Mouse (Mus musculus) hindbrain, embryonic 12.5 days (tissue): ENCODE data around the gene Rcbtb2. TPM values are rescaled to one million over a fixed set of nuclear protein-coding genes. Genes with fewer than 3 reads are reported as not detected.

Experiments
- ATAC-seq: fragments of 200-750 bp; cut with Nextera tagmentation; 2 replicates; pipeline ENCODE4 v1.8.0; 2017; ENCODE audit warnings: moderate TSS enrichment; ENCODE audit not compliant: low FRiP score
- H3K27ac ChIP-seq: fragments of 300-500 bp; sonication (generic); 2 replicates; pipeline ENCODE4 v1.5.1; 2016; ENCODE audit warnings: mild to moderate bottlenecking
- H3K27me3 ChIP-seq: fragments of 300-500 bp; sonication (generic); 2 replicates; pipeline ENCODE4 v1.6.1; 2016; ENCODE audit warnings: mild to moderate bottlenecking
- H3K36me3 ChIP-seq: fragments of 300-500 bp; sonication (generic); 2 replicates; pipeline ENCODE4 v1.6.1; 2016; ENCODE audit warnings: mild to moderate bottlenecking
- H3K4me1 ChIP-seq: fragments of 300-500 bp; sonication (generic); 2 replicates; pipeline ENCODE4 v1.6.1; 2016
- H3K4me2 ChIP-seq: fragments of 300-500 bp; sonication (generic); replicated peaks from 2 replicates; pipeline ENCODE4 v1.6.1; 2016; ENCODE audit warnings: mild to moderate bottlenecking
- H3K4me3 ChIP-seq: fragments of 300-500 bp; sonication (generic); 2 replicates; pipeline ENCODE4 v1.5.1; 2016; ENCODE audit warnings: mild to moderate bottlenecking
- H3K9ac ChIP-seq: fragments of 300-500 bp; sonication (generic); 2 replicates; pipeline ENCODE4 v1.6.1; 2016; ENCODE audit warnings: mild to moderate bottlenecking, moderate library complexity
- H3K9me3 ChIP-seq: fragments of 300-500 bp; sonication (generic); replicated peaks from 2 replicates; pipeline ENCODE4 v1.6.1; 2016; ENCODE audit warnings: mild to moderate bottlenecking
- WGBS: fragments of 180-500 bp; shearing (Covaris S2); methylation state at CpG from one replicate; pipeline ENCODE4 v1.1.7; 2016; 5-methylcytosine and 5-hydroxymethylcytosine counted together
- polyA plus RNA-seq: library from polyadenylated mRNA; unstranded; fragments of >200 nt; fragmentation: Nextera tagmentation; extraction: Ambion mirVana; gene quantifications from 2 replicates; pipeline ENCODE4 v1.2.1, GENCODE M21; 2016

Gene Rcbtb2
- polyA plus RNA-seq, 1 experiment from 2014 or later = 127 TPM

DNA sequence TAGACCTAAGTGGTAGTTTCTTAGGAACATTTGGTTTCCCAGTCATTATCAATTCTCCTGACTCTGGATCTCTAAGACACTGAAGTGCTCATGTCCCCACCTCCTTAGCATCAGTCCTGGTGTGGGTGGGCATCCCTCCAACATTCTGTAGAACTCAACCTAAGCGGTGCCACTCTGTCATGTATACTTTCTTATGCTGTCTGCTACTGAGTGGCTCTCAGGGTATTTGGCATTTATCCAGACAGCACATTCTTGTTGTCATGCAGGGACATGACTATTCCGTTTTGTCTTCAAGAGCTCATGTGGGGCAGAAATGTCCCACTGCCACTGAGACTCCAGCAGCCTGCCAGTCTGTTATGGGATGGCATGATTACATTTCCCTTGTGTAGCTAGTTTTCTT lies 58.3 kb downstream of the Rcbtb2 start:
- H3K27me3 ChIP-seq = no peaks in the 10 kb centered on the region
- WGBS = 53% methylated on average over 2 of the region's 2 CpGs
- H3K9me3 ChIP-seq = 0 out of 2 replicates have a peak, but pooled peaks cover 4% of the 10 kb centered on the region
- no peak overlapping the region for H3K4me2 ChIP-seq
- no peak overlapping the region for H3K9ac ChIP-seq
- no peak overlapping the region for H3K4me3 ChIP-seq
- no peak overlapping the region for H3K27ac ChIP-seq
- H3K36me3 ChIP-seq = peaks cover 77% of the 10 kb centered on the region
- ATAC-seq = no peak
- no peaks in the 10 kb centered on the region for H3K4me1 ChIP-seq

DNA sequence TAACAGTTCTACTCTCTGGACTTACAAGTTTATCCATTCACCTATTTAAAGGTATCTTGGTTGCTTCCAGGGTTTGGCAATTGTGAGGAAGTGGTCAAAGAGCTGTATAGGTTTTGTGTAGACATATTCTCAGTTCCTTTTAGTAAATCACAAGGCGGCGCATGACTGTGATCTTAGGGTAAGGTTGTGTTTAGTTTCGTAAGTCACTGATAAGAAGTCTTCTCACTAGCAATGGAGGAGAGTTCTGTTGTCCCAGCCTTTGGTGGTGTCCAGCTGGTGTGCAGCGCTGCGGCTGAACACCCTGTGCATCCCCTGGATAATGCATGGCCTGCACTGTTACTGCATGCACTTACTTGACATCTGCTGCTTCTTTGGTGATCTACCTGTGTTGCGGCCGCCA lies 64.0 kb downstream of the Rcbtb2 start:
- no peak for ATAC-seq
- Histone ChIP-seq H3K4me1 (no peaks in the 10 kb centered on the region), H3K9ac (no peak overlapping the region), H3K4me3 (no peak overlapping the region), H3K27ac (no peak overlapping the region), H3K27me3 (no peaks in the 10 kb centered on the region), H3K36me3 (peaks cover 43% of the 10 kb centered on the region), H3K4me2 (no peak overlapping the region), H3K9me3 (0 out of 2 replicates have a peak, but pooled peaks cover 4% of the 10 kb centered on the region)
- 89% methylated on average over 7 of the region's 7 CpGs for WGBS

DNA sequence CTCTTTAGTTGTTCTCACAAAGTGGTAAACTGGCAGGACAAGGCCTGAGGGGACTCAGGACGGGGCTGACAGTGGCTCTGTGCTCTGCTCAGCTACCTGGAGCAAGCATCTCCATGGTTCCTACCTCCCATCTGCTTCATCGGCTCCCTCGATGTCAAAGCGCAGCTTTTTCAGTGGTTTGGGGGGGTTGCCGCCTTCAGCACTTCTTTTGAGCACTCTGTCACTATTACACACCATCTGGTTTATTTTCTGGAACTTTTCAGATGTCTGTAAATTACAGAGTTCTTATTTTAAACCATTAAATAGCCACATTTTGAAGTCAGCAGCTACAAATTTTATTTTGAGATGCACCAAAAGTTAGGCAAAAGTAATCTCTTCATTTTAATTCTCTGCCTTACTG lies 76.2 kb downstream of the Rcbtb2 start:
- no peaks in the 10 kb centered on the region for H3K9me3 ChIP-seq
- no peaks in the 10 kb centered on the region for H3K27me3 ChIP-seq
- peaks cover 21% of the 10 kb centered on the region for H3K36me3 ChIP-seq
- no peaks in the 10 kb centered on the region for H3K4me1 ChIP-seq
- no peak overlapping the region for H3K27ac ChIP-seq
- H3K9ac ChIP-seq = no peak overlapping the region
- no peak overlapping the region for H3K4me2 ChIP-seq
- 66% methylated on average over 5 of the region's 5 CpGs for WGBS
- H3K4me3 ChIP-seq = no peak overlapping the region
- ATAC-seq = no peak

DNA sequence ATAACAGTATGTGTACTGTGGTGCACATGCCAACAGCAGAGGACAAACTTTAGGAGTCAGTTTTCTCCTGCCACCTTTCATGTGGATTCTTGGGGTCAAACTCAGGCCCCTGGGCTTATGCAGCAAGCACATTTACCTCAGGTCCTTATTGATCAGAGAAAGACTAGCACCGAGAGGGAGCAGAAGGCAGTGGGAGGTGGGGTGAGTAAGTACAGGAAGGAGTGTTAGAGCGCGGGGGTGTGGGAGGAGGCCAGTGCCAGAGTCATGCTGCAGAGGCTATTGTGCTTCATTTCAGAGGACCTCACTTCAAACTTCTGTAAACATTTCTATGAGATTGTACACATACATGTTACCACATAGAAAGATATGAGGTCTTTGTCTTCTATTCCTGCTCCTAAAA lies 78.6 kb downstream of the Rcbtb2 start:
- peaks cover 19% of the 10 kb centered on the region for H3K36me3 ChIP-seq
- H3K9ac ChIP-seq = no peak overlapping the region
- H3K4me1 ChIP-seq = no peaks in the 10 kb centered on the region
- no peaks in the 10 kb centered on the region for H3K27me3 ChIP-seq
- no peak overlapping the region for H3K4me3 ChIP-seq
- H3K27ac ChIP-seq = no peak overlapping the region
- H3K4me2 ChIP-seq = no peak overlapping the region
- WGBS = 81% methylated on average over 3 of the region's 3 CpGs
- H3K9me3 ChIP-seq = no peaks in the 10 kb centered on the region
- no peak for ATAC-seq

DNA sequence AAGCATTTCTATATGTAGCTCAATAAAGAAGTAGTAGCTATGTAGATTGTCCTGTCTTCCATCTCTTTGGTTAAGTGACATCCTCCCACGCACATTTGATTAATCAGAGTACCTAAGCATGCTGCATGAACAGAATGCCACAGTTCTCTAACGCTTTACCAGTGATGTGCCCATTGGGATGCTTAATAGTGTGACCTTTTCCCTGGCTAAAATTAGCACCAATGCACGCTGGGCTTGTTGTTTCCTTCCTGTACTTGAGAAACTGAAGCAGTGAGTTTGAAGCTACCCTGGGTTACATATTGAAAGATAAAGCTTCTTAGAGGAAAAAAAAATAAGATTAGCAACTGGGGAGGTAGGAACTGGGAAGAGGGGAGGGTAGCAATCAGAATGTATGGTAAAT lies 81.2 kb downstream of the Rcbtb2 start:
- Histone ChIP-seq H3K4me1 (no peaks in the 10 kb centered on the region), H3K9ac (no peak overlapping the region), H3K9me3 (no peaks in the 10 kb centered on the region), H3K27ac (no peak overlapping the region), H3K4me2 (no peak overlapping the region), H3K4me3 (no peak overlapping the region), H3K27me3 (no peaks in the 10 kb centered on the region), H3K36me3 (peaks cover 5% of the 10 kb centered on the region; the same call in 1 of the 2 replicates)
- ATAC-seq = no peak
- WGBS = 81% methylated on average over 3 of the region's 3 CpGs

DNA sequence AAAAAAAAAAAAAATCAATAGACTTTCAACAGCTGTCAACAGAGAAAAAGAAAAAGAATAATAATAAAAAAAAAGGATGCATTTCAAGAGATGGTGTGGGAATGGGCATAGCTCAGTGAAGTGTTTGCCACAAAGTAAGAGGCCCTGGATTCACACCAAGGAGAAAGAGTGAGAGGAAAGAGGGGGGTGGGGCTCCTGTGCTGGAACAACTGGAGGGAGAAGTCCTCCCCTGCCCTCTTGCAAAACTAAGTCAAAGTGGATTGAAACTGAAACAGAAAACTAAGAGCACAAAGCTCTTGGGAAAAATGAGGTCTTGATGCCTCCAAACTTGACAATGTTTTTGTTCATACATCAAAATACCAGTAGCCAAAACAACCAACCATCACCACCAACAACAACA lies 86.4 kb downstream of the Rcbtb2 start:
- Histone ChIP-seq H3K9me3 (no peaks in the 10 kb centered on the region), H3K4me1 (no peaks in the 10 kb centered on the region), H3K27me3 (no peaks in the 10 kb centered on the region), H3K4me3 (no peak overlapping the region), H3K4me2 (no peak overlapping the region), H3K27ac (no peak overlapping the region), H3K9ac (no peak overlapping the region), H3K36me3 (peaks cover 14% of the 10 kb centered on the region; the same call in 1 of the 2 replicates)
- no peak for ATAC-seq

DNA sequence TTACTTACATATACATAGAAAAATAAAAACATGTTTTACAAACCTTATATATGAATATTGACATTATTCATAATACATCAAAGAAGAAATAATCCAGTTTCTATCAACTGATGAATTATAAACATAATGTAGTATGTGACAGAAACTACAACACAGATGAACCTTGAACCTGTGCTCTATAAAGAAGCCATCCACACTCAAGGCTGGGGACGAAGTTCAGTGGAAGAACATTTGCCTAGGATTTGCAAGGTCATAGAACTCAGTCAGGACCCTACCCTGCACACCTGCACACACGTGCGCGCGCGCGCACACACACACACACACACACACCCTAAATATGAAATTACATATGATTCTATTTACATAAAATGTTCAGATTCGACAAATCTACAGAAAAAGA lies 87.4 kb downstream of the Rcbtb2 start:
- Histone ChIP-seq H3K4me3 (no peak overlapping the region), H3K27ac (no peak overlapping the region), H3K4me1 (no peaks in the 10 kb centered on the region), H3K36me3 (peaks cover 19% of the 10 kb centered on the region), H3K9me3 (no peaks in the 10 kb centered on the region), H3K9ac (no peak overlapping the region), H3K4me2 (no peak overlapping the region), H3K27me3 (no peaks in the 10 kb centered on the region)
- 96% methylated on average over 8 of the region's 8 CpGs for WGBS
- no peak for ATAC-seq

DNA sequence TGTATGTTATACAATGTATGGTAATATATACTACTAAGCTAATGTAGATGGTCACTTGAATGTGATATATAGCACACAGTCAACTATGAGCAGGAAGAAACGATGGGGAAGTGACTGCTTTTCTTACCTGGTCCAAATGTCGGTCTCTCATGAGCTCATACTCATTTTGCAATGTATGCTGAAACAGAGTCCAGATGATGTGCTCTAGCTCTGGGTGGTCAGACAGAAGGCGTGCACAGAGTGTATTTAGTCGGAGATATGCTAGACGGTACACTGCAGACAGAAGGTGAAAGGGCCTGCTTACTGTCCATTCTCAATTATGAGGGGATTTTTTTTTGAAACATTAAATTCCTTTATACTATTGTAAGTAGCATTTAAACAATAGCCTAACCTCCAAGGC lies 88.6 kb downstream of the Rcbtb2 start:
- Histone ChIP-seq H3K4me2 (no peak overlapping the region), H3K27ac (no peak overlapping the region), H3K9me3 (no peaks in the 10 kb centered on the region), H3K4me1 (no peaks in the 10 kb centered on the region), H3K9ac (no peak overlapping the region), H3K36me3 (peaks cover 20% of the 10 kb centered on the region), H3K4me3 (no peak overlapping the region), H3K27me3 (no peaks in the 10 kb centered on the region)
- ATAC-seq = no peak
- WGBS = 95% methylated on average over 5 of the region's 5 CpGs

DNA sequence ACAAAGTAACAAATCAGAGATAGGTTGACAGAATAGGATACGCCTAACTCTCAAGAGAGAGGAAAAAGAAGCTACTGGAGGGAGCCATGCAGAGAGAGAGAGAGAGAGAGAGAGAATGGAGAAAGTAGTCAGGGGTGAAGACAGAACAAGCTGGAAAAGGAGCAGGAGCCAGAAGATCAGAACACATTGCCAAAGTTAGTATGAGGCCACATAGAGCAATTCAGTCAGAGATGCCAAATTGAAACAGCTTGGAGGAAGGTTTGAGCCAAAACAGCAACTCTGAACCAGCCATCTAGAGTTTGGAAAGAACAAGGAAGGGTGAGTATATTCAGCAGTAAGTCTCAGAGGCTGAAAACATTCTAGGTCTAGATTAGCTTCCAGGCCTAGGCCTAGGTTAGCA lies 94.2 kb downstream of the Rcbtb2 start:
- H3K27me3 ChIP-seq = no peaks in the 10 kb centered on the region
- no peak overlapping the region for H3K9ac ChIP-seq
- no peak overlapping the region for H3K4me2 ChIP-seq
- peaks cover 17% of the 10 kb centered on the region for H3K36me3 ChIP-seq
- H3K9me3 ChIP-seq = no peaks in the 10 kb centered on the region
- no peak overlapping the region for H3K4me3 ChIP-seq
- H3K4me1 ChIP-seq = no peaks in the 10 kb centered on the region
- 95% methylated on average over 1 of the region's 1 CpGs for WGBS
- no peak for ATAC-seq
- H3K27ac ChIP-seq = no peak overlapping the region

DNA sequence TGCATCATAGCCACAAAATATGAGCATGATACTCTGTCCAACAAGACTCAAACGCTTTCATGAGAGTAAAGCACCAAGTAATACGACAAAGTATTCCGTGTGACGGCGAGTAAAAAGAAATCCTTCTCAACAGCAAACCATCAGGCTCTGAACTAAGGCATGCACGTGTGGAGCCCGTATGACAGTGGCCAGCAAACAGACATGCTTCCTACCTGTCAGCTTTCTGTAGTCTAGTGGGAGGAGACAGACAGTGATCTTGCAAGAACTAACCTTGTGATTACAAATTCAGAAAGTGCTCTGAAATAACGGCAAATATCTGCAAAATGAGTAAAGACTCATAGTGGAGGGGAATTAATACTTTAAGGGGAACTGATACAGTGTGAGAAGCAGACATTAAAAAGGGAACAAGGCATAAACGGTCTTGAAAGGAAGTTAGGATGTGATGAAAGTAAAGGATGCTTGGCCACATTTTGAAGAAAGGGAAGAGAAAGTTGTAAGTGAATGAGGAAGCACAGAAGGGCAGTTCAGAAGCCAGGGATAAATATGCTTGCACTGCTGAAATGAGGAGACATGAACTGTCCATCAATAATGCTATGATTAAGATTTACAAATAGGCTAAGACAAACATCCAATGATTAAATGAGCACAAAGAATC lies 99.6 kb downstream of the Rcbtb2 start:
- 93% methylated on average over 9 of the region's 9 CpGs for WGBS
- no peaks in the 10 kb centered on the region for H3K27me3 ChIP-seq
- ATAC-seq = no peak

DNA sequence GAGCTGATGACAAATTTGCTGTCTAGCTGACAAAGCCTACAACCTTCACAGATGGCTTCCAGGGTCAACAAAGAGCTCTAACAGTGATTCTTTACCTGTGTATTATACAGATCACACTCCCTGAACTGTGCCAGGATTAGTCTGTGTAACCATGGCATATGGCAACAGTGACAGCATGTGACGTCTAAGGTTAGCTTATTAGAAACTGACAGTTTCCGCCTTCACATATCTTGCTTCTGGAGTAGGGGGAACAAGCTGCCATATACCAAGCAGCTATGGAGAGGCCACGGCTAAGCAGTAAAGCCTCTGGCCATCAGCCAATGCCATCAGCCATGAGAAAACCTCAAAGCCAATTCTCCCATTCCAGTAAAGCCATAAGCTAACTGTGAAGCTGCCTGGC lies 103.5 kb downstream of the Rcbtb2 start:
- WGBS = 76% methylated on average over 3 of the region's 3 CpGs
- Histone ChIP-seq H3K4me1 (no peaks in the 10 kb centered on the region), H3K4me3 (no peak overlapping the region), H3K27ac (no peak overlapping the region), H3K9ac (no peak overlapping the region), H3K9me3 (no peaks in the 10 kb centered on the region), H3K36me3 (no peaks in the 10 kb centered on the region), H3K4me2 (no peak overlapping the region), H3K27me3 (no peaks in the 10 kb centered on the region)
- ATAC-seq = no peak

More for the DNA sequence above, 99.6 kb downstream of the Rcbtb2 start:
- Histone ChIP-seq H3K4me1 (no peaks in the 10 kb centered on the region), H3K27ac (no peak overlapping the region), H3K36me3 (no peaks in the 10 kb centered on the region), H3K4me3 (no peak overlapping the region), H3K4me2 (no peak overlapping the region), H3K9ac (no peak overlapping the region), H3K9me3 (no peaks in the 10 kb centered on the region)

DNA sequence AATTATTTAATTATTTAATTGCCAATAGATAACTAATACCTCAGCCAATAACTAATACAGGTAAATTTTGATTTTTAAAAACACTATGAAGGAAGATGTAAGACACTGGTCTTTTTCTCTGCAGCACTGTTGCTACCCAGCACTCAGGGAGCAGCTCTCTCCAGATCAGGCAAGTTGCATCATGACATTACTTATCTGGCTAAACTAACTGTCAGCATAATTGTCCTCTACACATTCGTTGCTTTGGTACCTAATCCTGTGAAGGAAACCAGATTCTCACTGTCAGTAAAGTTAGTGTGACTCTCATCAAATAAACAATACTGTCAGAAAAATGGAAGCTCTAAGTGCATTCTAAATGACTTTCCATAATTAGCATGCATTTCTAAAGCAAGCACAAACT lies 104.0 kb downstream of the Rcbtb2 start:
- ATAC-seq = no peak
- no peak overlapping the region for H3K4me2 ChIP-seq
- no peak overlapping the region for H3K9ac ChIP-seq
- no peaks in the 10 kb centered on the region for H3K36me3 ChIP-seq
- no peak overlapping the region for H3K4me3 ChIP-seq
- no peaks in the 10 kb centered on the region for H3K27me3 ChIP-seq
- H3K9me3 ChIP-seq = no peaks in the 10 kb centered on the region
- 43% methylated on average over 1 of the region's 1 CpGs for WGBS
- no peak overlapping the region for H3K27ac ChIP-seq
- 0 out of 2 replicates have a peak, but pooled peaks cover 3% of the 10 kb centered on the region for H3K4me1 ChIP-seq

DNA sequence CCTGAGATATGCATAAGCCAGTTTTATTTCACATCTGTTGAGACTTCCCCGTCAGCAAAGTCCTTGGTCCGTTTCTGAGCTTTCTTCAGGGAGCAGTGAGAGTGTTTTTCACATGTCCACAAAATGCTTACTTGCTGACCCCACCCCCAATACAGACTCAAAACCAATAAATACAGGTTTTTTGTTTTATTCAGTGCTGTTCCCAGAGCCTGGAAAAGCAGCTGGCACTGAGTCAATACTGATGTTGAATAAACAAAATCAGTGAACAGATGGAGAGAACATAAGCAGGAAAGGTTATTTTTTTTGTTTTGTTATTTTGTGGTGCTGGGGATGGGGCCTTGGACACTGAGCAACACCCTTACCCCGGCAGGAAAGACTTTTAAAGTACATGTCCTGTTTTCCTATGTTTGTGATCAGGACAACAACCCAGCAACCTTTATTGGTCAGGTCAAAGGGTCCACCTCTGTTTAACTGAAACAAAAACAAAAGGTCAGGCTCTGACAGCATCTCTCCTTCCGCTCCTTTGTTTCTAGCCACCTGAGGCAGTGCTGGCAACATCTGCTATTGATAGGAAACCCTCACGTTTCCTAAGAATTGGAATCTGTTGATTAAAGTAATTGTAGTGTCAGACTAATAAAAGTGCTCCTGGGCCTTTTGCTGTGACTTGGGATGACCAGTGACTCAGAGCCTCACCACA lies 108.6 kb downstream of the Rcbtb2 start:
- Histone ChIP-seq H3K9me3 (no peaks in the 10 kb centered on the region), H3K4me2 (no peak overlapping the region), H3K36me3 (no peaks in the 10 kb centered on the region), H3K27ac (no peak overlapping the region; the same call in 1 of the 2 replicates), H3K9ac (no peak overlapping the region), H3K4me3 (no peak overlapping the region), H3K27me3 (no peaks in the 10 kb centered on the region), H3K4me1 (peaks cover 11% of the 10 kb centered on the region)
- 26% methylated on average over 5 of the region's 5 CpGs for WGBS
- no peak for ATAC-seq
